In the genomic region with DNA sequence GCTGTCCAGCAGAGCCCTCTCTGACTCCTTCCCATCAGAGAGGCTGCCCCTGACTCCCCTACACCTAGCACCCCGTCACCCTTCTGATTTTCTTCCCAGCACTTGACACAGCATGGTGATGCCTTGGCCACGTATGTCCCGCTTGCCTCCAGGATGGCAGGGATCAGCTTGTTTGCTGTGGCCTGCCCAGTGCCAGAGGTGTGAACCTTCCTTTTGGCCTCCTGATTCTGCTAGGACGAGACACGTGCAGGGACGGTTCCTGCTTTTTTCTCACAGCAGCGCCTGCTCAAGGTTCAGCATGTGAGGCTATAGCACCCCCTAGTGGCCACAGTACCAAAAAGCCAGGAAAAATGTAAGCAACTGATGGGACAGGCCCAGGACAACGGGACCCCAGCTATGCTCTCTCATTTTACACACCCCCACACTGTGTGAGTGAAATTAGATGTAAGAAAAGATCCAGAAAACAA, we compare ENCODE assay signal across 8 mouse cellular contexts.
DNase-seq lines count a peak whose midpoint lies in the region; ATAC-seq and TF ChIP-seq lines count a peak whose summit lies in the region.

No protein-coding gene starts in this region.

- H3K4me3 ChIP-seq in G1E (ENCODE audit: low read depth, low read length), result no peak overlapping the region
- H3K4me3 ChIP-seq in cerebellum, adult 2 months (replicated peaks; ENCODE audit: insufficient read depth, low read depth, low read length), result peak overlapping the region; percentile 28
- no peak overlapping the region; the same call in 1 of the 2 replicates for H3K4me3 ChIP-seq in hindbrain, embryonic 11.5 days (ENCODE audit: low read depth, low read length)
- no peak overlapping the region for H3K4me3 ChIP-seq in lung, postnatal 0 days (ENCODE audit: low read depth, low read length)

- WGBS in cerebellum, adult 2 months, result 13% methylated on average over 8 of the region's 8 CpGs
- WGBS in hindbrain, embryonic 11.5 days, result 12% methylated on average over 8 of the region's 8 CpGs
- WGBS in lung, postnatal 0 days, result 4% methylated on average over 8 of the region's 8 CpGs

- DNase-seq in G1E (ENCODE audit: low spot score), result peak; percentile 33
- peak; percentile 82 to 86 for DNase-seq in cerebellum, adult 2 months
- peak; percentile 93 for DNase-seq in hindbrain, embryonic 11.5 days (ENCODE audit: low spot score)
- peak; percentile 72 for DNase-seq in layer of hippocampus, adult 9-11 months
- DNase-seq in lung, postnatal 0 days (ENCODE audit: low spot score), result peak; percentile 87
- peak; percentile 77 for DNase-seq in ovary, postnatal 14 days (ENCODE audit: low spot score)
- peak; percentile 88 for DNase-seq in thymus, postnatal 14 days

- H3K27me3 ChIP-seq in G1E (ENCODE audit: insufficient read depth, low read length), result peaks cover 4% of the 10 kb centered on the region
- H3K27me3 ChIP-seq in cerebellum, adult 2 months (ENCODE audit: control insufficient read depth, insufficient read depth, low read length), result no peaks in the 10 kb centered on the region
- 0 out of 2 replicates have a peak, but pooled peaks cover 2% of the 10 kb centered on the region for H3K27me3 ChIP-seq in hindbrain, embryonic 11.5 days (ENCODE audit: control insufficient read depth, insufficient read depth, low read length)
- H3K27me3 ChIP-seq in lung, postnatal 0 days (replicated peaks; ENCODE audit: insufficient read depth, low read length), result no peaks in the 10 kb centered on the region

- no peak for TF ChIP-seq EP300 in lung, postnatal 0 days (IDR thresholded peaks at IDR 0.05)

- no peak for TF ChIP-seq POLR2A in cerebellum, adult 2 months (IDR thresholded peaks at IDR 0.05; ENCODE audit: borderline replicate concordance, insufficient read depth, low read length)

- 0 out of 2 replicates have a peak overlapping the region, but pooled peaks have one; percentile 4 for H3K4me2 ChIP-seq in hindbrain, embryonic 11.5 days (replicated peaks; ENCODE audit: low read depth, low read length)
- H3K4me2 ChIP-seq in lung, postnatal 0 days (replicated peaks; ENCODE audit: low read depth, low read length), result peak overlapping the region; percentile 25

- H3K36me3 ChIP-seq in G1E (replicated peaks), result no peaks in the 10 kb centered on the region
- H3K36me3 ChIP-seq in hindbrain, embryonic 11.5 days (ENCODE audit: control insufficient read depth, insufficient read depth, low read length), result no peaks in the 10 kb centered on the region
- no peaks in the 10 kb centered on the region for H3K36me3 ChIP-seq in lung, postnatal 0 days (ENCODE audit: insufficient read depth, low read length)

- no peak overlapping the region for H3K27ac ChIP-seq in cerebellum, adult 2 months (ENCODE audit: insufficient read depth, low read length)
- H3K27ac ChIP-seq in hindbrain, embryonic 11.5 days (ENCODE audit: low read depth, low read length), result no peak overlapping the region
- peak overlapping the region; percentile 38 for H3K27ac ChIP-seq in lung, postnatal 0 days (ENCODE audit: low read length)

- H3K4me1 ChIP-seq in G1E (ENCODE audit: insufficient read depth, low read depth, low read length), result 0 out of 2 replicates have a peak, but pooled peaks cover 3% of the 10 kb centered on the region
- peaks cover 11% of the 10 kb centered on the region; the same call in 1 of the 2 replicates for H3K4me1 ChIP-seq in cerebellum, adult 2 months (ENCODE audit: control insufficient read depth, insufficient read depth, low read length)
- no peaks in the 10 kb centered on the region; the same call in 1 of the 2 replicates for H3K4me1 ChIP-seq in hindbrain, embryonic 11.5 days (replicated peaks; ENCODE audit: control insufficient read depth, insufficient read depth, low read length)
- peaks cover 10% of the 10 kb centered on the region; the same call in 1 of the 2 replicates for H3K4me1 ChIP-seq in lung, postnatal 0 days (ENCODE audit: insufficient read depth, low read depth, low read length)

- peak; percentile 49; the same call in 1 of the 2 replicates for ATAC-seq in G1E (ENCODE audit: extremely low read depth, insufficient number of reproducible peaks, low FRiP score, poor library complexity, severe bottlenecking)
- ATAC-seq in frontal cortex, adult (ENCODE audit: low TSS enrichment), result peak; percentile 21; the same call in 1 of the 2 replicates
- peak; percentile 51 for ATAC-seq in hindbrain, embryonic 11.5 days (ENCODE audit: low FRiP score)
- ATAC-seq in lung, postnatal 0 days, result peak; percentile 23

- H3K9ac ChIP-seq in hindbrain, embryonic 11.5 days (ENCODE audit: low read depth, low read length), result no peak overlapping the region
- no peak overlapping the region for H3K9ac ChIP-seq in lung, postnatal 0 days (replicated peaks; ENCODE audit: low read depth)

- TF ChIP-seq CTCF in G1E (IDR thresholded peaks at IDR 0.05; ENCODE audit: low read depth, low read length), result peak; percentile 47
- TF ChIP-seq CTCF in cerebellum, adult 2 months (IDR thresholded peaks at IDR 0.05; ENCODE audit: borderline replicate concordance, insufficient read depth, low read depth, low read length), result peak; percentile 90
- peak; percentile 94 for TF ChIP-seq CTCF in lung, postnatal 0 days (IDR thresholded peaks at IDR 0.05)

- no peaks in the 10 kb centered on the region for H3K9me3 ChIP-seq in G1E (replicated peaks)
- H3K9me3 ChIP-seq in hindbrain, embryonic 11.5 days (ENCODE audit: control insufficient read depth, low read length), result no peaks in the 10 kb centered on the region
- H3K9me3 ChIP-seq in lung, postnatal 0 days (ENCODE audit: low read length), result no peaks in the 10 kb centered on the region

Comparison
In these comparisons a context has a peak if more than half of its experiments do, and no peak if none do; other contexts are left out.
1. DNase-seq: peak in every context shown above with its lines; median percentile 93 in hindbrain, embryonic 11.5 days; 88 in thymus, postnatal 14 days; 87 in lung, postnatal 0 days; 84 in cerebellum, adult 2 months; 77 in ovary, postnatal 14 days; 72 in layer of hippocampus, adult 9-11 months; 33 in G1E.